19 mouse cellular contexts compared by ENCODE assay signal in genomic region chr8:87922936-87923335, GRCm38 (mm10). TPM values are rescaled to one million over a fixed set of nuclear protein-coding genes. Genes with fewer than 3 reads are reported as not detected.
DNase-seq lines count a peak whose midpoint lies in the region; ATAC-seq and TF ChIP-seq lines count a peak whose summit lies in the region.
"Had no signal": no experiment of that assay in that cellular context is flagged by ENCODE, and none has a peak within 500 bp of the region (broad histone marks: within the 10 kb centered on the region; RNA-seq: fewer than 3 reads in every experiment).

No protein-coding gene starts in this region.

- peak; percentile 43; the same call in 1 of the 2 replicates for ATAC-seq in hindbrain, postnatal 0 days
- no peak for ATAC-seq in hindbrain, embryonic 11.5 days (ENCODE audit: low FRiP score)
- no peak for ATAC-seq in neural tube, embryonic 14.5 days (ENCODE audit: low read depth)
- ATAC-seq: forebrain, embryonic 14.5 days; intestine, embryonic 15.5 days had no signal

- no peak overlapping the region for H3K4me2 ChIP-seq in hindbrain, postnatal 0 days (ENCODE audit: low read depth, low read length)
- H3K4me2 ChIP-seq in hindbrain, embryonic 11.5 days (replicated peaks; ENCODE audit: low read depth, low read length): no peak overlapping the region
- H3K4me2 ChIP-seq in neural tube, embryonic 14.5 days (ENCODE audit: low read depth, low read length): no peak overlapping the region
- H3K4me2 ChIP-seq: embryonic facial prominence, embryonic 15.5 days; heart, embryonic 12.5 days; intestine, embryonic 15.5 days had no signal

- no peak overlapping the region for H3K4me3 ChIP-seq in hindbrain, postnatal 0 days (ENCODE audit: low read length)
- H3K4me3 ChIP-seq in hindbrain, embryonic 11.5 days (ENCODE audit: low read depth, low read length): no peak overlapping the region
- no peak overlapping the region for H3K4me3 ChIP-seq in neural tube, embryonic 14.5 days (ENCODE audit: low read depth, low read length)
- no peak overlapping the region for H3K4me3 ChIP-seq in embryonic facial prominence, embryonic 10.5 days
- H3K4me3 ChIP-seq: embryonic facial prominence, embryonic 15.5 days; erythroblast, embryonic 14.5 days; forebrain, embryonic 10.5 days; heart, embryonic 12.5 days; hindbrain, embryonic 10.5 days; intestine, embryonic 15.5 days had no signal

- no peak overlapping the region; the same call in 1 of the 2 replicates for H3K27ac ChIP-seq in hindbrain, postnatal 0 days
- no peak overlapping the region for H3K27ac ChIP-seq in hindbrain, embryonic 11.5 days (ENCODE audit: low read depth, low read length)
- 0 out of 2 replicates have a peak overlapping the region, but pooled peaks have one; percentile 28 for H3K27ac ChIP-seq in neural tube, embryonic 14.5 days (ENCODE audit: low read depth, low read length)
- H3K27ac ChIP-seq in embryonic facial prominence, embryonic 10.5 days (replicated peaks): no peak overlapping the region
- H3K27ac ChIP-seq: forebrain, embryonic 10.5 days; hindbrain, embryonic 10.5 days; intestine, embryonic 15.5 days had no signal

- no peaks in the 10 kb centered on the region for H3K36me3 ChIP-seq in hindbrain, postnatal 0 days (ENCODE audit: insufficient read depth, low read length)
- H3K36me3 ChIP-seq in hindbrain, embryonic 11.5 days (ENCODE audit: control insufficient read depth, insufficient read depth, low read length): no peaks in the 10 kb centered on the region
- H3K36me3 ChIP-seq in neural tube, embryonic 14.5 days (ENCODE audit: control insufficient read depth, insufficient read depth, low read length): no peaks in the 10 kb centered on the region
- peaks cover 23% of the 10 kb centered on the region for H3K36me3 ChIP-seq in embryonic facial prominence, embryonic 10.5 days (replicated peaks)
- H3K36me3 ChIP-seq: embryonic facial prominence, embryonic 15.5 days; heart, embryonic 12.5 days; intestine, embryonic 15.5 days had no signal

- no peaks in the 10 kb centered on the region for H3K9me3 ChIP-seq in hindbrain, postnatal 0 days (ENCODE audit: low read length)
- no peaks in the 10 kb centered on the region for H3K9me3 ChIP-seq in hindbrain, embryonic 11.5 days (ENCODE audit: control insufficient read depth, low read length)
- no peaks in the 10 kb centered on the region for H3K9me3 ChIP-seq in neural tube, embryonic 14.5 days (ENCODE audit: control insufficient read depth, low read length)
- no peaks in the 10 kb centered on the region for H3K9me3 ChIP-seq in embryonic facial prominence, embryonic 10.5 days
- H3K9me3 ChIP-seq: embryonic facial prominence, embryonic 15.5 days; forebrain, embryonic 10.5 days; heart, embryonic 12.5 days; hindbrain, embryonic 10.5 days; intestine, embryonic 15.5 days had no signal

- no peak overlapping the region for H3K9ac ChIP-seq in hindbrain, postnatal 0 days (replicated peaks; ENCODE audit: low read length)
- H3K9ac ChIP-seq in hindbrain, embryonic 11.5 days (ENCODE audit: low read depth, low read length): no peak overlapping the region
- H3K9ac ChIP-seq in neural tube, embryonic 14.5 days (replicated peaks; ENCODE audit: low read depth, low read length): no peak overlapping the region
- H3K9ac ChIP-seq: embryonic facial prominence, embryonic 15.5 days; heart, embryonic 12.5 days; intestine, embryonic 15.5 days had no signal

- peak; percentile 59 to 70 for DNase-seq in cerebellum, postnatal 10 days
- DNase-seq in cerebellum, postnatal 25 days: no peak
- DNase-seq in hindbrain, postnatal 0 days (ENCODE audit: low spot score): peak; percentile 38
- no peak for DNase-seq in hindbrain, embryonic 11.5 days (ENCODE audit: low spot score)
- no peak for DNase-seq in neural tube, embryonic 10.5 days (ENCODE audit: extremely low spot score, low spot score)
- no peak for DNase-seq in embryonic facial prominence, embryonic 10.5 days (ENCODE audit: low spot score)
- DNase-seq: cerebellum, adult 11-12 months; cerebellum, adult 9-10 months; gastrocnemius, postnatal 14 days had no signal

- no peak for TF ChIP-seq CTCF in hindbrain, postnatal 0 days (IDR thresholded peaks at IDR 0.05; ENCODE audit: low read depth)

- H3K4me1 ChIP-seq in hindbrain, postnatal 0 days (ENCODE audit: insufficient read depth, low read length): peaks cover 12% of the 10 kb centered on the region
- peaks cover 1% of the 10 kb centered on the region; the same call in 1 of the 2 replicates for H3K4me1 ChIP-seq in hindbrain, embryonic 11.5 days (replicated peaks; ENCODE audit: control insufficient read depth, insufficient read depth, low read length)
- H3K4me1 ChIP-seq in neural tube, embryonic 14.5 days (ENCODE audit: control insufficient read depth, insufficient read depth, low read length): peaks cover 13% of the 10 kb centered on the region
- H3K4me1 ChIP-seq in embryonic facial prominence, embryonic 10.5 days: peaks cover 71% of the 10 kb centered on the region

- no peaks in the 10 kb centered on the region for H3K27me3 ChIP-seq in hindbrain, postnatal 0 days (ENCODE audit: insufficient read depth, low read length)
- H3K27me3 ChIP-seq in hindbrain, embryonic 11.5 days (ENCODE audit: control insufficient read depth, insufficient read depth, low read length): no peaks in the 10 kb centered on the region
- H3K27me3 ChIP-seq in neural tube, embryonic 14.5 days (ENCODE audit: control insufficient read depth, insufficient read depth, low read length): no peaks in the 10 kb centered on the region
- H3K27me3 ChIP-seq in embryonic facial prominence, embryonic 10.5 days (replicated peaks; ENCODE audit: low read depth, poor library complexity, severe bottlenecking): no peaks in the 10 kb centered on the region
- H3K27me3 ChIP-seq: embryonic facial prominence, embryonic 15.5 days; heart, embryonic 12.5 days; intestine, embryonic 15.5 days had no signal

- 56% methylated on average over 6 of the region's 6 CpGs for WGBS in hindbrain, postnatal 0 days
- WGBS in hindbrain, embryonic 11.5 days: 87% methylated on average over 6 of the region's 6 CpGs
- WGBS in neural tube, embryonic 14.5 days: 73% methylated on average over 6 of the region's 6 CpGs
- WGBS in embryonic facial prominence, embryonic 10.5 days: 84% methylated on average over 6 of the region's 6 CpGs

RNA-seq across cellular contexts. Expression of gene Zfp423, which starts 36.5 kb away (rescaled TPM):
- total RNA-seq in hindbrain, postnatal 0 days (2014; rRNA removed): 73.6 and 74.8 TPM in 2 replicates
- 22.2 and 22.3 TPM in 2 replicates for polyA plus RNA-seq in hindbrain, postnatal 0 days (2015; fragmentation: Nextera tagmentation; extraction: Ambion mirVana)
- polyA plus RNA-seq in hindbrain, embryonic 11.5 days (2014; fragmentation: Nextera tagmentation; extraction: Ambion mirVana): 43.3 and 49.5 TPM in 2 replicates
- polyA plus RNA-seq in neural tube, embryonic 14.5 days (2014; fragmentation: Nextera tagmentation; extraction: Ambion mirVana): 35.0 and 43.6 TPM in 2 replicates
- polyA plus RNA-seq in embryonic facial prominence, embryonic 10.5 days (2016; fragmentation: Nextera tagmentation; extraction: Ambion mirVana): 22.0 and 23.4 TPM in 2 replicates
- total RNA-seq: granulocyte monocyte progenitor cell, adult 5-6 weeks; MEL had no signal
- polyA plus RNA-seq: erythroblast, embryonic 14.5 days had no signal

Comparison
In these comparisons a context has a peak if more than half of its experiments do, and no peak if none do; other contexts are left out.
1. DNase-seq: peak in cerebellum, postnatal 10 days (2 of 2) and hindbrain, postnatal 0 days (single experiment); none in cerebellum, postnatal 25 days (0 of 2), hindbrain, embryonic 11.5 days (single experiment), neural tube, embryonic 10.5 days (single experiment) and embryonic facial prominence, embryonic 10.5 days (single experiment).